Mouse (Mus musculus) CH12.LX (cell line): ENCODE measurements around the gene Gpsm1.

Experiments
- BHLHE40 ChIP-seq: IDR thresholded peaks from 2 replicates; pipeline ENCODE4 v1.6.1; 2011; ENCODE audit warnings: mild to moderate bottlenecking, low read depth, low read length, improper control_type of control experiment
- CTCF ChIP-seq, 2 experiments: IDR thresholded peaks in 1 of 2; conservative IDR thresholded peaks in 1 of 2; 2 replicates each; pipeline ENCODE4 v1.5.1; 2011 to 2012; ENCODE audit warnings: low read depth in 2 of 2, low read length in 2 of 2, improper control_type of control experiment in 1 of 2, inconsistent platforms in 1 of 2, mild to moderate bottlenecking in 1 of 2, moderate library complexity in 1 of 2
- JUND ChIP-seq: conservative IDR thresholded peaks from 2 replicates; pipeline ENCODE4 v1.6.1; 2011; ENCODE audit warnings: low read depth, low read length, improper control_type of control experiment
- MAX ChIP-seq: IDR thresholded peaks from 2 replicates; pipeline ENCODE4 v1.6.1; 2011; ENCODE audit warnings: low read length, improper control_type of control experiment
- MEF2A ChIP-seq: IDR thresholded peaks from 2 replicates; pipeline ENCODE4 v1.6.1; 2014; ENCODE audit warnings: low read depth, mild to moderate bottlenecking, inconsistent platforms, low read length, improper control_type of control experiment, borderline replicate concordance
- NRF1 ChIP-seq: IDR thresholded peaks from 2 replicates; pipeline ENCODE4 v1.6.1; 2014; ENCODE audit warnings: low read depth, mild to moderate bottlenecking, inconsistent platforms, low read length, improper control_type of control experiment, moderate library complexity
- POLR2A ChIP-seq: IDR thresholded peaks from 2 replicates; pipeline ENCODE4 v1.6.1; 2011; ENCODE audit warnings: low read depth, mild to moderate bottlenecking, improper control_type of control experiment, low read length
- SMC3 ChIP-seq: IDR thresholded peaks from 2 replicates; pipeline ENCODE4 v1.6.1; 2011; ENCODE audit warnings: low read depth, low read length, improper control_type of control experiment
- TCF12 ChIP-seq: IDR thresholded peaks from 2 replicates; pipeline ENCODE4 v1.6.1; 2014; ENCODE audit warnings: low read depth, mild to moderate bottlenecking, inconsistent platforms, low read length, improper control_type of control experiment

DNA sequence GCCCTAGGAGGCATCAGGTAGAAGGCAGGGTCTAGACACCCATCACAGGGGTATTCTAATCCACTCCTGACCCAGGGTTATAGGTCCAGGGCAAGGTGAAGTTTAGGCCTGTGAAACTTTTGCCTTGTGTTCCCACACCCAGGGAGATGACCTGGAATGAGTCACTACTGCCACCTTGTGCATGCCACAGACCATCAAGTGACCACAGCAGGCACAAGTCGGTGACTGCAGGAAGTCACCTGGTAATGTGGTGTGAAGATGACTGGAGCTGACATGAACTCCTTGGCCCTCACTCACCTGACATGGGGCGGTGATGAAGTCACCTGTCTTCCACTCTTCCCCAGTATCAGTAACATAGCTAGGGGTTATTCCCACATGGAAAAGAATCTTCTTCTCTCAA, 2.5 kb upstream of the Gpsm1 start:
- TF ChIP-seq SMC3 (peak; percentile 25), POLR2A (no peak), JUND (no peak), BHLHE40 (peak; percentile 63), MEF2A (no peak), TCF12 (no peak), CTCF (conservative IDR thresholded peaks at IDR 0.05 in 1 of 2, IDR thresholded peaks at IDR 0.05 in 1 of 2; ENCODE audit: low read depth in 2 of 2, low read length in 2 of 2) (peak in 1 of 2 experiments; percentile 56; a peak in 2 of 4 replicates), MAX (no peak), NRF1 (no peak)
